Mouse (Mus musculus) stomach, embryonic 14.5 days (tissue): Measurements from ENCODE around the gene Mag. TPM values are rescaled to one million over a fixed set of nuclear protein-coding genes. Genes with fewer than 3 reads are reported as not detected.

Experiments
- ATAC-seq: fragments of 200-750 bp; cut with Nextera tagmentation; 2 replicates; pipeline ENCODE4 v1.8.0; 2017; ENCODE audit warnings: low read depth, moderate TSS enrichment; ENCODE audit not compliant: insufficient number of reproducible peaks, insufficient read depth, low FRiP score
- H3K27ac ChIP-seq: fragments of 300-500 bp; sonication (generic); 2 replicates; pipeline ENCODE4 v1.5.1; 2014; ENCODE audit warnings: mild to moderate bottlenecking, low read length, moderate library complexity, mixed read lengths
- H3K27me3 ChIP-seq: fragments of 300-500 bp; sonication (generic); 2 replicates; pipeline ENCODE4 v1.6.1; 2014; ENCODE audit warnings: low read length, control low read depth, mixed read lengths; ENCODE audit not compliant: control insufficient read depth, insufficient read depth
- H3K36me3 ChIP-seq: fragments of 300-500 bp; sonication (generic); 2 replicates; pipeline ENCODE4 v1.6.1; 2014; ENCODE audit warnings: mild to moderate bottlenecking, control low read depth, low read length, moderate library complexity, mixed read lengths; ENCODE audit not compliant: control insufficient read depth, insufficient read depth
- H3K4me1 ChIP-seq: fragments of 300-500 bp; sonication (generic); 2 replicates; pipeline ENCODE4 v1.6.1; 2014; ENCODE audit warnings: low read length, control low read depth, mixed read lengths; ENCODE audit not compliant: control insufficient read depth, insufficient read depth
- H3K4me2 ChIP-seq: fragments of 300-500 bp; sonication (generic); replicated peaks from 2 replicates; pipeline ENCODE4 v1.6.1; 2014; ENCODE audit warnings: low read depth, low read length, control low read depth
- H3K4me3 ChIP-seq: fragments of 300-500 bp; sonication (generic); 2 replicates; pipeline ENCODE4 v1.5.1; 2014; ENCODE audit warnings: low read depth, low read length, control low read depth
- H3K9ac ChIP-seq: fragments of 300-500 bp; sonication (generic); replicated peaks from 2 replicates; pipeline ENCODE4 v1.6.1; 2014; ENCODE audit warnings: low read depth, mild to moderate bottlenecking, control low read depth, low read length, moderate library complexity, mixed read lengths
- H3K9me3 ChIP-seq: fragments of 300-500 bp; sonication (generic); 2 replicates; pipeline ENCODE4 v1.6.1; 2016; ENCODE audit warnings: low read depth, low read length, control low read depth; ENCODE audit not compliant: control insufficient read depth
- WGBS: fragments of 180-500 bp; shearing (Covaris S2); extraction: QIAGEN DNeasy Blood & Tissue Kit; methylation state at CpG from one replicate; pipeline ENCODE4 v1.1.7; 2014; 5-methylcytosine and 5-hydroxymethylcytosine counted together
- polyA plus RNA-seq: library from polyadenylated mRNA; unstranded; fragments of >200 nt; fragmentation: Nextera tagmentation; extraction: Ambion mirVana; gene quantifications from 2 replicates; pipeline ENCODE4 v1.2.1, GENCODE M21; 2014

Mag gene
- polyA plus RNA-seq, 1 experiment from 2014 or later: 0.10 TPM

GRCm38 (mm10) chr7:30892515-30892914, 22.2 kb downstream of the Mag start:
- Histone ChIP-seq H3K36me3 (no peaks in the 10 kb centered on the region), H3K4me1 (no peaks in the 10 kb centered on the region), H3K4me2 (no peak overlapping the region), H3K4me3 (no peak overlapping the region), H3K27ac (no peak overlapping the region), H3K9ac (no peak overlapping the region), H3K9me3 (no peaks in the 10 kb centered on the region), H3K27me3 (no peaks in the 10 kb centered on the region)
- no peak for ATAC-seq
- WGBS: 46% methylated on average over 3 of the region's 3 CpGs

GRCm38 (mm10) chr7:30891746-30892145, 22.9 kb downstream of the Mag start:
- H3K4me1 ChIP-seq: no peaks in the 10 kb centered on the region
- ATAC-seq: 0 out of 2 replicates have a peak, but pooled peaks have one; percentile 43

GRCm38 (mm10) chr7:30890681-30891080, 24.0 kb downstream of the Mag start:
- H3K9me3 ChIP-seq: no peaks in the 10 kb centered on the region
- no peak overlapping the region for H3K4me3 ChIP-seq
- no peaks in the 10 kb centered on the region for H3K27me3 ChIP-seq
- no peak overlapping the region for H3K27ac ChIP-seq
- no peak for ATAC-seq
- no peaks in the 10 kb centered on the region for H3K36me3 ChIP-seq
- H3K9ac ChIP-seq: no peak overlapping the region
- 74% methylated on average over 2 of the region's 2 CpGs for whole genome bisulfite sequencing
- no peak overlapping the region for H3K4me2 ChIP-seq
- H3K4me1 ChIP-seq: no peaks in the 10 kb centered on the region

More at GRCm38 (mm10) chr7:30891746-30892145, 22.9 kb downstream of the Mag start:
- Histone ChIP-seq H3K9ac (no peak overlapping the region), H3K9me3 (no peaks in the 10 kb centered on the region), H3K36me3 (no peaks in the 10 kb centered on the region), H3K4me3 (no peak overlapping the region), H3K27ac (no peak overlapping the region), H3K27me3 (no peaks in the 10 kb centered on the region), H3K4me2 (no peak overlapping the region)
- WGBS: 76% methylated on average over 9 of the region's 9 CpGs

DNA sequence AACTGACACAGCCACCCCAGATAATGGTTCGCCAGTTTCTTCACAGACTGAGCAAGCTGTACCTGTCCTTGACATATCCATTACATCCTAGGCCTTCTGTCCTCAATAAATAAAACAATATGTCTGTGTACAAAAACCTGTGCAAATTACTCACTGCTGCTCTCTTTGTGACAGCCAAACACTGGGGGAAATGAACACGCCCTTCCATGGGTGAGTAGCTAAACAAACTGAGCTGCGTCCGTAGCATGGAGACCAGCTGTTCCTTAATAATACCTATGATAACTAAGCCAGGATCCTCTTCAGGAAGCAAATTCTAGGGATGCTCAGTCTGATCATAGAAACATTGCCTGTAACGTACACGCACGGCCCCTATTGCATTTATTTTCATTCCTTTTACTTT, 25.9 kb downstream of the Mag start:
- Histone ChIP-seq H3K4me3 (no peak overlapping the region), H3K27me3 (no peaks in the 10 kb centered on the region), H3K27ac (no peak overlapping the region), H3K4me2 (no peak overlapping the region), H3K4me1 (no peaks in the 10 kb centered on the region), H3K9ac (no peak overlapping the region), H3K9me3 (no peaks in the 10 kb centered on the region), H3K36me3 (no peaks in the 10 kb centered on the region)
- no peak for ATAC-seq
- 77% methylated on average over 7 of the region's 7 CpGs for WGBS

DNA sequence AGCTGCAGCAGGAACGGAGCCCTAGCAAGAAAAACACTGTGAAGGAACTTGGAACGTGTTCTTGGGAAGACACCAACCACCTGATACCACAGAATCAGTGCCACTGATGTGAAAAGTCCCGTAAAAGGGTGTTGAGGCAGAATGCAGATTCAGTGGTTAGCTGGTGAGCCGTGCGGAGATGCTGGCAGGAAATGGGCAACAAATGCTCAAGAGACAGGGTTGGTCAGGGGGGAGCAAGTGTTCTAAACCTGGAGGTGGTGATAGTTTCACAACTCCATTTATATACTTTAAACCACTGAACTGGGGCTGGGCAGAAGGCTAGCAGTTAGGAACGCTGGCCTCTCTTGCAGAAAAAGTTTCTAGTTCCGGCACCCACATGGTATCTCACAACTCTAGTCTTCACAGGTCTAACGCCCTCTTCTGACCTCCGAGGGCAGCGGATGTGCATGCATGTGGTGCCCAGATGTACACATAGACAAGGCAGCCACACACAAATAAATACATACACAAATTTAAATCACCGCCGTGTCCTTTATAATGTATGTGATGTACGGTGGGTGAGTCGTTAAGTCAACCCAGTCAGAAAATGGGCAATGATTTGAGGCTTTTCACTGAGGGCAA, 27.0 kb downstream of the Mag start:
- Histone ChIP-seq H3K9ac (no peak overlapping the region), H3K27ac (no peak overlapping the region), H3K4me2 (no peak overlapping the region), H3K27me3 (no peaks in the 10 kb centered on the region), H3K4me1 (no peaks in the 10 kb centered on the region), H3K4me3 (no peak overlapping the region), H3K36me3 (no peaks in the 10 kb centered on the region), H3K9me3 (no peaks in the 10 kb centered on the region)
- ATAC-seq: no peak
- 81% methylated on average over 14 of the region's 14 CpGs for WGBS

- no peak for ATAC-seq
- WGBS: 84% methylated on average over 4 of the region's 4 CpGs
- H3K36me3 ChIP-seq: no peaks in the 10 kb centered on the region
- H3K9me3 ChIP-seq: no peaks in the 10 kb centered on the region
- H3K9ac ChIP-seq: no peak overlapping the region
- H3K4me3 ChIP-seq: no peak overlapping the region
- H3K4me1 ChIP-seq: no peaks in the 10 kb centered on the region
- H3K27ac ChIP-seq: no peak overlapping the region
- H3K27me3 ChIP-seq: no peaks in the 10 kb centered on the region
- no peak overlapping the region for H3K4me2 ChIP-seq
Measured at GRCm38 (mm10) chr7:30886852-30887251, 27.8 kb downstream of the Mag start.

DNA sequence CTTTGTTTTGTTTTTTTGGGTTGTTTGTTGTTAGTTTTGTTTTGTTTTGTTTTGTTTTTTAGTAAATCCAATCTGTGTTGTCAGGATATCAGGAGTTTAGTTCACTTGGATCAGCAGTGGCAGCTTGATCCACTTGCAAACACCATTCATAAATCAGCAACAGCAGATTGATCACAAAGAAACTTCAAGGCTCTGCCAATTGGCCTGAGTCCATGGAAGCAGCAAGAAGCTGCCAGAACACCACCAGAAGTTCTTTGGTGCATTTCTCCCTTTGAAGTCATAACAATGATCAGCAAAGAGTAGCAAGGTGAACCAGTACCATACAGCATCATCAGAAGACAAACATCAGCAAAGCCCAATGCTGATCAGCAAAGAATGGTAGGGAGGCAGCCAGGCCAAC, 30.6 kb downstream of the Mag start:
- H3K9me3 ChIP-seq: no peaks in the 10 kb centered on the region
- no peaks in the 10 kb centered on the region for H3K4me1 ChIP-seq
- no peak overlapping the region for H3K27ac ChIP-seq
- H3K9ac ChIP-seq: no peak overlapping the region
- H3K36me3 ChIP-seq: no peaks in the 10 kb centered on the region
- H3K27me3 ChIP-seq: no peaks in the 10 kb centered on the region
- no peak overlapping the region for H3K4me2 ChIP-seq
- no peak overlapping the region for H3K4me3 ChIP-seq
- ATAC-seq: no peak

DNA sequence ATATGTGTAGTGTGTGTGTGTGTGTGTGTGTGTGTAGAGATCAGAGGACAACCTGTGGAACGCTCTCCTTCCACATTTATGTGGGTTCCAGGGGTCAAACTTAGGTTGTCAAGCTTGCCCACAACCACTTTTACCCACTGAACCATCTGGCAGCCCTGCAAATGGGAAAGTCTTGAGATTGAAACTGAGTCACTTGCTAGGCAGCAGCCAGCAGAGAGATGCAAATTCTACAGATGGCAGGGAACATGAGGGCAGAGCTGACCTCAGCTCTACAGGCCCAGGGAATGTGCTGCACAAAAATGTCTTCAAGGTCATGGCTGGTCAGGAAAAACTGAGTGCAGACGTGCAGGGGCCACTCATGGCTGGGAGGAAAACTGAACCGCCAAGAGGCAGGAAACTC, 33.3 kb downstream of the Mag start:
- H3K27me3 ChIP-seq: no peaks in the 10 kb centered on the region

GRCm38 (mm10) chr7:30880176-30880575, 34.5 kb downstream of the Mag start, which contains the start of gene Cd22:
Gene Cd22, minus strand, starts transcription at chr7:30880342.
- H3K27me3 ChIP-seq: no peaks in the 10 kb centered on the region
- WGBS: 58% methylated on average over 7 of the region's 7 CpGs
- H3K4me1 ChIP-seq: no peaks in the 10 kb centered on the region
- no peak for ATAC-seq
- H3K9ac ChIP-seq: no peak within 1 kb of the TSS
- no peak within 1 kb of the TSS for H3K27ac ChIP-seq
- no peak within 1 kb of the TSS for H3K4me2 ChIP-seq
- H3K4me3 ChIP-seq: no peak within 1 kb of the TSS
- no peaks in the 10 kb centered on the region for H3K9me3 ChIP-seq
- H3K36me3 ChIP-seq: no peaks in the 10 kb centered on the region

More for the DNA sequence above, 33.3 kb downstream of the Mag start:
- 65% methylated on average over 3 of the region's 3 CpGs for WGBS
- ATAC-seq: no peak
- no peaks in the 10 kb centered on the region for H3K4me1 ChIP-seq
- H3K4me3 ChIP-seq: no peak overlapping the region
- H3K36me3 ChIP-seq: no peaks in the 10 kb centered on the region
- H3K9me3 ChIP-seq: no peaks in the 10 kb centered on the region
- H3K27ac ChIP-seq: no peak overlapping the region
- no peak overlapping the region for H3K4me2 ChIP-seq
- H3K9ac ChIP-seq: no peak overlapping the region
